ENCODE assay signal across 9 mouse cellular contexts in genomic region chr12:73408614-73409013, GRCm38 (mm10).
DNase-seq lines count a peak whose midpoint lies in the region; ATAC-seq lines count a peak whose summit lies in the region.
"Had no signal": no experiment of that assay in that cellular context is flagged by ENCODE, and none has a peak within 500 bp of the region (broad histone marks: within the 10 kb centered on the region; RNA-seq: fewer than 3 reads in every experiment).

No protein-coding gene starts in this region.

- no peaks in the 10 kb centered on the region for H3K27me3 ChIP-seq in forebrain, embryonic 11.5 days (ENCODE audit: control insufficient read depth, insufficient read depth, low read length)
- H3K27me3 ChIP-seq in forebrain, embryonic 10.5 days (ENCODE audit: poor library complexity, severe bottlenecking) = no peaks in the 10 kb centered on the region; the same call in 1 of the 2 replicates
- no peaks in the 10 kb centered on the region for H3K27me3 ChIP-seq in heart, embryonic 14.5 days (ENCODE audit: control insufficient read depth, insufficient read depth, low read length)
- H3K27me3 ChIP-seq in intestine, embryonic 15.5 days (replicated peaks) = no peaks in the 10 kb centered on the region

- ATAC-seq in forebrain, embryonic 11.5 days (replicated peaks; ENCODE audit: low FRiP score) = no peak
- ATAC-seq in heart, embryonic 14.5 days (ENCODE audit: insufficient number of reproducible peaks, insufficient read depth, low FRiP score, low read depth) = peak; percentile 48
- no peak for ATAC-seq in intestine, embryonic 15.5 days

- H3K9ac ChIP-seq in forebrain, embryonic 11.5 days (ENCODE audit: low read length) = no peak overlapping the region
- no peak overlapping the region for H3K9ac ChIP-seq in heart, embryonic 14.5 days (ENCODE audit: low read length)
- no peak overlapping the region for H3K9ac ChIP-seq in intestine, embryonic 15.5 days

- no peak overlapping the region for H3K4me3 ChIP-seq in forebrain, embryonic 11.5 days (ENCODE audit: low read depth, low read length)
- H3K4me3 ChIP-seq in forebrain, embryonic 10.5 days = no peak overlapping the region
- no peak overlapping the region for H3K4me3 ChIP-seq in heart, embryonic 14.5 days (ENCODE audit: control insufficient read depth in 1 of 2, insufficient read depth in 1 of 2, low read depth in 1 of 2, low read length in 2 of 2)
- H3K4me3 ChIP-seq in intestine, embryonic 15.5 days (replicated peaks) = no peak overlapping the region

- H3K9me3 ChIP-seq in forebrain, embryonic 11.5 days (ENCODE audit: control insufficient read depth, low read length) = no peaks in the 10 kb centered on the region
- no peaks in the 10 kb centered on the region for H3K9me3 ChIP-seq in forebrain, embryonic 10.5 days
- H3K9me3 ChIP-seq in heart, embryonic 14.5 days (ENCODE audit: control insufficient read depth, low read length) = no peaks in the 10 kb centered on the region
- H3K9me3 ChIP-seq in intestine, embryonic 15.5 days = no peaks in the 10 kb centered on the region

- no peaks in the 10 kb centered on the region for H3K4me1 ChIP-seq in forebrain, embryonic 11.5 days (replicated peaks; ENCODE audit: control insufficient read depth, insufficient read depth, low read length)
- H3K4me1 ChIP-seq in forebrain, embryonic 10.5 days = peaks cover 26% of the 10 kb centered on the region
- peaks cover 25 to 35% of the 10 kb centered on the region in 2 experiments for H3K4me1 ChIP-seq in heart, embryonic 14.5 days (ENCODE audit: control insufficient read depth in 2 of 2, insufficient read depth in 2 of 2, low read length in 2 of 2)
- H3K4me1 ChIP-seq in intestine, embryonic 15.5 days (replicated peaks) = peaks cover 9% of the 10 kb centered on the region; the same call in 1 of the 2 replicates

- peak; percentile 24 for DNase-seq in forebrain, embryonic 11.5 days (ENCODE audit: low spot score)
- no peak for DNase-seq in forebrain, embryonic 10.5 days (ENCODE audit: extremely low spot score, low spot score)
- peak; percentile 37 for DNase-seq in testis, postnatal 10 days (ENCODE audit: low spot score)
- no peak for DNase-seq in testis, postnatal 14 days (ENCODE audit: low spot score)
- DNase-seq in layer of hippocampus, adult 18-20 months (ENCODE audit: low spot score in 2 of 2) = no peak
- no peak for DNase-seq in left cerebral cortex, postnatal 36 days (ENCODE audit: low spot score in 2 of 2)
- DNase-seq: cerebellum, adult 11-12 months had no signal

- intact Hi-C loops in left cerebral cortex, postnatal 36 days (cut with DNase I) = no loop called here

- WGBS in forebrain, embryonic 11.5 days = 88% methylated on average over 7 of the region's 7 CpGs
- WGBS in forebrain, embryonic 10.5 days = 85% methylated on average over 7 of the region's 7 CpGs
- WGBS in heart, embryonic 14.5 days = 56% methylated on average over 7 of the region's 7 CpGs
- WGBS in intestine, embryonic 15.5 days = 73% methylated on average over 7 of the region's 7 CpGs

- no peaks in the 10 kb centered on the region for H3K36me3 ChIP-seq in forebrain, embryonic 11.5 days (ENCODE audit: control insufficient read depth, insufficient read depth, low read length)
- H3K36me3 ChIP-seq in forebrain, embryonic 10.5 days (replicated peaks) = no peaks in the 10 kb centered on the region
- no peaks in the 10 kb centered on the region for H3K36me3 ChIP-seq in heart, embryonic 14.5 days (ENCODE audit: control insufficient read depth, insufficient read depth, low read length)
- no peaks in the 10 kb centered on the region for H3K36me3 ChIP-seq in intestine, embryonic 15.5 days

- H3K4me2 ChIP-seq in forebrain, embryonic 11.5 days (ENCODE audit: low read depth, low read length, severe bottlenecking) = no peak overlapping the region
- H3K4me2 ChIP-seq in heart, embryonic 14.5 days (ENCODE audit: low read length) = no peak overlapping the region
- no peak overlapping the region for H3K4me2 ChIP-seq in intestine, embryonic 15.5 days (replicated peaks)

- H3K27ac ChIP-seq in forebrain, embryonic 11.5 days (ENCODE audit: low read depth, low read length) = no peak overlapping the region
- no peak overlapping the region for H3K27ac ChIP-seq in forebrain, embryonic 10.5 days
- H3K27ac ChIP-seq in heart, embryonic 14.5 days (replicated peaks in 1 of 2; ENCODE audit: control insufficient read depth in 1 of 2, insufficient read depth in 1 of 2, low read depth in 2 of 2, low read length in 2 of 2) = peak overlapping the region in 1 of 2 experiments; percentile 33; a peak in 2 of 4 replicates
- H3K27ac ChIP-seq in intestine, embryonic 15.5 days = no peak overlapping the region

Comparison
In these comparisons a context has a peak if more than half of its experiments do, and no peak if none do; other contexts are left out.
1. DNase-seq: peak in forebrain, embryonic 11.5 days (single experiment) and testis, postnatal 10 days (single experiment); none in forebrain, embryonic 10.5 days (single experiment), testis, postnatal 14 days (single experiment), layer of hippocampus, adult 18-20 months (0 of 2) and left cerebral cortex, postnatal 36 days (0 of 2).